Mouse (Mus musculus): ENCODE measurements at regions not wholly inside any gene's neighbourhood (a gene's known extent, or its start where the extent isn't known, plus 50 kb on each side); places are given as distances from the start of the nearest gene placed in this dataset.

GRCm38 (mm10) chr16:24165461-24166081, 176.9 kb upstream of the Bcl6 start:
- H3K4me2 ChIP-seq (ENCODE audit: low read length), result no peak overlapping the region
- H3K9ac ChIP-seq (ENCODE audit: low read length), result no peak overlapping the region
- no peak for DNase-seq (ENCODE audit: low spot score)
- ATAC-seq (replicated peaks; ENCODE audit: low FRiP score, low TSS enrichment, low read depth), result no peak
- H3K4me1 ChIP-seq (replicated peaks; ENCODE audit: control insufficient read depth, insufficient read depth, low read length), result 0 out of 2 replicates have a peak, but pooled peaks cover 2% of the 10 kb centered on the region
- WGBS, result 44% methylated on average over 11 of the region's 11 CpGs
- H3K36me3 ChIP-seq (ENCODE audit: control insufficient read depth, insufficient read depth, low read length), result no peaks in the 10 kb centered on the region
- H3K27me3 ChIP-seq (replicated peaks; ENCODE audit: control insufficient read depth, insufficient read depth, low read length), result no peaks in the 10 kb centered on the region
- H3K9me3 ChIP-seq (ENCODE audit: control insufficient read depth, low read length), result no peaks in the 10 kb centered on the region
- peak overlapping the region; percentile 55; the same call in 1 of the 2 replicates for H3K27ac ChIP-seq (ENCODE audit: low read depth)
- no peak overlapping the region for H3K4me3 ChIP-seq (ENCODE audit: low read depth, low read length)

GRCm38 (mm10) chr16:24160705-24161285, 172.1 kb upstream of the Bcl6 start:
- H3K4me1 ChIP-seq (replicated peaks; ENCODE audit: control insufficient read depth, insufficient read depth, low read length), result 0 out of 2 replicates have a peak, but pooled peaks cover 2% of the 10 kb centered on the region
- no peak overlapping the region for H3K4me2 ChIP-seq (ENCODE audit: low read length)
- H3K9me3 ChIP-seq (ENCODE audit: control insufficient read depth, low read length), result no peaks in the 10 kb centered on the region
- H3K9ac ChIP-seq (ENCODE audit: low read length), result no peak overlapping the region
- no peak for ATAC-seq (replicated peaks; ENCODE audit: low FRiP score, low TSS enrichment, low read depth)
- no peak overlapping the region for H3K27ac ChIP-seq (ENCODE audit: low read depth)
- H3K36me3 ChIP-seq (ENCODE audit: control insufficient read depth, insufficient read depth, low read length), result no peaks in the 10 kb centered on the region
- WGBS, result 84% methylated on average over 5 of the region's 5 CpGs
- H3K27me3 ChIP-seq (replicated peaks; ENCODE audit: control insufficient read depth, insufficient read depth, low read length), result no peaks in the 10 kb centered on the region
- no peak overlapping the region for H3K4me3 ChIP-seq (ENCODE audit: low read depth, low read length)
- no peak for DNase-seq (ENCODE audit: low spot score)

GRCm38 (mm10) chr16:24159336-24159735, 170.7 kb upstream of the Bcl6 start:
- no peaks in the 10 kb centered on the region for H3K27me3 ChIP-seq (replicated peaks; ENCODE audit: control insufficient read depth, insufficient read depth, low read length)
- H3K9me3 ChIP-seq (ENCODE audit: control insufficient read depth, low read length), result no peaks in the 10 kb centered on the region
- WGBS, result 89% methylated on average over 2 of the region's 2 CpGs
- H3K4me1 ChIP-seq (replicated peaks; ENCODE audit: control insufficient read depth, insufficient read depth, low read length), result no peaks in the 10 kb centered on the region
- H3K36me3 ChIP-seq (ENCODE audit: control insufficient read depth, insufficient read depth, low read length), result no peaks in the 10 kb centered on the region
- H3K4me3 ChIP-seq (ENCODE audit: low read depth, low read length), result no peak overlapping the region
- ATAC-seq (replicated peaks; ENCODE audit: low FRiP score, low TSS enrichment, low read depth) (no peak), DNase-seq (ENCODE audit: low spot score) (no peak)
- no peak overlapping the region for H3K9ac ChIP-seq (ENCODE audit: low read length)
- H3K27ac ChIP-seq (ENCODE audit: low read depth), result no peak overlapping the region
- H3K4me2 ChIP-seq (ENCODE audit: low read length), result no peak overlapping the region

GRCm38 (mm10) chr16:24157753-24158152, 169.1 kb upstream of the Bcl6 start:
- no peak for ATAC-seq (replicated peaks; ENCODE audit: low FRiP score, low TSS enrichment, low read depth)

GRCm38 (mm10) chr16:24156729-24157430, 168.2 kb upstream of the Bcl6 start:
- H3K4me2 ChIP-seq (ENCODE audit: low read length), result no peak overlapping the region
- no peaks in the 10 kb centered on the region for H3K36me3 ChIP-seq (ENCODE audit: control insufficient read depth, insufficient read depth, low read length)
- no peaks in the 10 kb centered on the region for H3K27me3 ChIP-seq (replicated peaks; ENCODE audit: control insufficient read depth, insufficient read depth, low read length)
- no peaks in the 10 kb centered on the region for H3K9me3 ChIP-seq (ENCODE audit: control insufficient read depth, low read length)
- no peak overlapping the region for H3K27ac ChIP-seq (ENCODE audit: low read depth)
- DNase-seq (ENCODE audit: low spot score), result no peak
- no peak overlapping the region for H3K4me3 ChIP-seq (ENCODE audit: low read depth, low read length)
- 65% methylated on average over 6 of the region's 6 CpGs for WGBS
- no peak overlapping the region for H3K9ac ChIP-seq (ENCODE audit: low read length)
- 0 out of 2 replicates have a peak, but pooled peaks cover 3% of the 10 kb centered on the region for H3K4me1 ChIP-seq (replicated peaks; ENCODE audit: control insufficient read depth, insufficient read depth, low read length)
- no peak for ATAC-seq (replicated peaks; ENCODE audit: low FRiP score, low TSS enrichment, low read depth)

More at GRCm38 (mm10) chr16:24157753-24158152, 169.1 kb upstream of the Bcl6 start:
- Histone ChIP-seq H3K4me3 (ENCODE audit: low read depth, low read length) (no peak overlapping the region), H3K4me2 (ENCODE audit: low read length) (no peak overlapping the region), H3K36me3 (ENCODE audit: control insufficient read depth, insufficient read depth, low read length) (no peaks in the 10 kb centered on the region), H3K27me3 (replicated peaks; ENCODE audit: control insufficient read depth, insufficient read depth, low read length) (no peaks in the 10 kb centered on the region), H3K27ac (ENCODE audit: low read depth) (no peak overlapping the region), H3K9me3 (ENCODE audit: control insufficient read depth, low read length) (no peaks in the 10 kb centered on the region), H3K9ac (ENCODE audit: low read length) (no peak overlapping the region), H3K4me1 (replicated peaks; ENCODE audit: control insufficient read depth, insufficient read depth, low read length) (0 out of 2 replicates have a peak, but pooled peaks cover 3% of the 10 kb centered on the region)
- 87% methylated on average over 2 of the region's 2 CpGs for WGBS
- DNase-seq (ENCODE audit: low spot score), result no peak

- 58% methylated on average over 4 of the region's 4 CpGs for WGBS
Measured at GRCm38 (mm10) chr16:24154816-24155357, 166.2 kb upstream of the Bcl6 start.

GRCm38 (mm10) chr16:24153943-24154342, 165.3 kb upstream of the Bcl6 start:
- WGBS, result 42% methylated on average over 1 of the region's 1 CpGs
- H3K4me2 ChIP-seq (ENCODE audit: low read length), result no peak overlapping the region
- DNase-seq (ENCODE audit: low spot score) (no peak), ATAC-seq (replicated peaks; ENCODE audit: low FRiP score, low TSS enrichment, low read depth) (no peak)
- H3K36me3 ChIP-seq (ENCODE audit: control insufficient read depth, insufficient read depth, low read length), result no peaks in the 10 kb centered on the region
- H3K4me3 ChIP-seq (ENCODE audit: low read depth, low read length), result no peak overlapping the region
- H3K4me1 ChIP-seq (replicated peaks; ENCODE audit: control insufficient read depth, insufficient read depth, low read length), result 0 out of 2 replicates have a peak, but pooled peaks cover 3% of the 10 kb centered on the region
- no peaks in the 10 kb centered on the region for H3K27me3 ChIP-seq (replicated peaks; ENCODE audit: control insufficient read depth, insufficient read depth, low read length)
- H3K9me3 ChIP-seq (ENCODE audit: control insufficient read depth, low read length), result no peaks in the 10 kb centered on the region
- no peak overlapping the region for H3K27ac ChIP-seq (ENCODE audit: low read depth)
- no peak overlapping the region for H3K9ac ChIP-seq (ENCODE audit: low read length)

More at GRCm38 (mm10) chr16:24154816-24155357, 166.2 kb upstream of the Bcl6 start:
- no peaks in the 10 kb centered on the region for H3K9me3 ChIP-seq (ENCODE audit: control insufficient read depth, low read length)
- no peak for DNase-seq (ENCODE audit: low spot score)
- no peak overlapping the region for H3K9ac ChIP-seq (ENCODE audit: low read length)
- 0 out of 2 replicates have a peak, but pooled peaks cover 3% of the 10 kb centered on the region for H3K4me1 ChIP-seq (replicated peaks; ENCODE audit: control insufficient read depth, insufficient read depth, low read length)
- no peaks in the 10 kb centered on the region for H3K36me3 ChIP-seq (ENCODE audit: control insufficient read depth, insufficient read depth, low read length)
- H3K4me3 ChIP-seq (ENCODE audit: low read depth, low read length), result no peak overlapping the region
- H3K27ac ChIP-seq (ENCODE audit: low read depth), result no peak overlapping the region
- H3K4me2 ChIP-seq (ENCODE audit: low read length), result no peak overlapping the region
- no peaks in the 10 kb centered on the region for H3K27me3 ChIP-seq (replicated peaks; ENCODE audit: control insufficient read depth, insufficient read depth, low read length)
- no peak for ATAC-seq (replicated peaks; ENCODE audit: low FRiP score, low TSS enrichment, low read depth)

GRCm38 (mm10) chr16:24151831-24152247, 163.2 kb upstream of the Bcl6 start:
- no peak for ATAC-seq (replicated peaks; ENCODE audit: low FRiP score, low TSS enrichment, low read depth)
- WGBS, result 34% methylated on average over 7 of the region's 7 CpGs

More at GRCm38 (mm10) chr16:24151831-24152247, 163.2 kb upstream of the Bcl6 start:
- Histone ChIP-seq H3K36me3 (ENCODE audit: control insufficient read depth, insufficient read depth, low read length) (no peaks in the 10 kb centered on the region), H3K27ac (ENCODE audit: low read depth) (no peak overlapping the region), H3K4me1 (replicated peaks; ENCODE audit: control insufficient read depth, insufficient read depth, low read length) (0 out of 2 replicates have a peak, but pooled peaks cover 3% of the 10 kb centered on the region), H3K9ac (ENCODE audit: low read length) (no peak overlapping the region), H3K9me3 (ENCODE audit: control insufficient read depth, low read length) (no peaks in the 10 kb centered on the region), H3K27me3 (replicated peaks; ENCODE audit: control insufficient read depth, insufficient read depth, low read length) (no peaks in the 10 kb centered on the region), H3K4me2 (ENCODE audit: low read length) (no peak overlapping the region), H3K4me3 (ENCODE audit: low read depth, low read length) (no peak overlapping the region)
- DNase-seq (ENCODE audit: low spot score), result no peak

All from intestine, embryonic 14.5 days (tissue).